Mouse (Mus musculus): ENCODE data around the gene Arhgef26. TPM values are rescaled to one million over a fixed set of nuclear protein-coding genes. Genes with fewer than 3 reads are reported as not detected.

The Arhgef26 gene
- 0.01 and 0.02 TPM in 2 replicates for polyA plus RNA-seq (2012)

- TF ChIP-seq GATA1 (IDR thresholded peaks at IDR 0.05; ENCODE audit: low read length) (no peak), TAL1 (IDR thresholded peaks at IDR 0.05; ENCODE audit: low read length) (no peak)
- H3K4me1 ChIP-seq (ENCODE audit: control insufficient read depth): no peaks in the 10 kb centered on the region; the same call in 1 of the 2 replicates
- no peaks in the 10 kb centered on the region for H3K36me3 ChIP-seq (ENCODE audit: control insufficient read depth)
- peak within 1 kb of the TSS; percentile 48 for H3K4me3 ChIP-seq (replicated peaks)
- no peaks in the 10 kb centered on the region for H3K9me3 ChIP-seq (ENCODE audit: control insufficient read depth, low read length)
- peaks cover 37% of the 10 kb centered on the region for H3K27me3 ChIP-seq (ENCODE audit: control insufficient read depth)
These were observed at the start of gene Arhgef26 for GRCm38 (mm10) chr3:62338044-62338443. Gene Arhgef26, plus strand, starts transcription at chr3:62338344.

- Histone ChIP-seq H3K27me3 (ENCODE audit: control insufficient read depth) (no peaks in the 10 kb centered on the region), H3K4me1 (ENCODE audit: control insufficient read depth) (no peaks in the 10 kb centered on the region), H3K9me3 (ENCODE audit: control insufficient read depth, low read length) (no peaks in the 10 kb centered on the region; the same call in 1 of the 2 replicates), H3K36me3 (ENCODE audit: control insufficient read depth) (no peaks in the 10 kb centered on the region), H3K4me3 (replicated peaks) (no peak overlapping the region)
- TF ChIP-seq TAL1 (IDR thresholded peaks at IDR 0.05; ENCODE audit: low read length) (no peak), GATA1 (IDR thresholded peaks at IDR 0.05; ENCODE audit: low read length) (no peak)
These were observed 27.7 kb upstream of the Arhgef26 start for GRCm38 (mm10) chr3:62310493-62310892.

- Histone ChIP-seq H3K36me3 (ENCODE audit: control insufficient read depth) (no peaks in the 10 kb centered on the region), H3K9me3 (ENCODE audit: control insufficient read depth, low read length) (no peaks in the 10 kb centered on the region; the same call in 1 of the 2 replicates), H3K4me1 (ENCODE audit: control insufficient read depth) (no peaks in the 10 kb centered on the region), H3K4me3 (replicated peaks) (no peak overlapping the region), H3K27me3 (ENCODE audit: control insufficient read depth) (no peaks in the 10 kb centered on the region)
- TF ChIP-seq TAL1 (IDR thresholded peaks at IDR 0.05; ENCODE audit: low read length): no peak
- no peak for TF ChIP-seq GATA1 (IDR thresholded peaks at IDR 0.05; ENCODE audit: low read length)
These were observed 26.9 kb upstream of the Arhgef26 start for GRCm38 (mm10) chr3:62311224-62311623.

GRCm38 (mm10) chr3:62324708-62325107 is 13.4 kb upstream of the Arhgef26 start:
- H3K36me3 ChIP-seq (ENCODE audit: control insufficient read depth): no peaks in the 10 kb centered on the region
- no peaks in the 10 kb centered on the region for H3K4me1 ChIP-seq (ENCODE audit: control insufficient read depth)
- H3K9me3 ChIP-seq (ENCODE audit: control insufficient read depth, low read length): no peaks in the 10 kb centered on the region
- H3K27me3 ChIP-seq (ENCODE audit: control insufficient read depth): no peaks in the 10 kb centered on the region
- H3K4me3 ChIP-seq (replicated peaks): no peak overlapping the region
- TF ChIP-seq GATA1 (IDR thresholded peaks at IDR 0.05; ENCODE audit: low read length) (no peak), TAL1 (IDR thresholded peaks at IDR 0.05; ENCODE audit: low read length) (no peak)

GRCm38 (mm10) chr3:62327903-62328302 is 10.2 kb upstream of the Arhgef26 start:
- H3K27me3 ChIP-seq (ENCODE audit: control insufficient read depth): no peaks in the 10 kb centered on the region
- H3K4me3 ChIP-seq (replicated peaks): no peak overlapping the region
- no peaks in the 10 kb centered on the region for H3K36me3 ChIP-seq (ENCODE audit: control insufficient read depth)
- no peaks in the 10 kb centered on the region for H3K4me1 ChIP-seq (ENCODE audit: control insufficient read depth)
- H3K9me3 ChIP-seq (ENCODE audit: control insufficient read depth, low read length): no peaks in the 10 kb centered on the region
- TF ChIP-seq TAL1 (IDR thresholded peaks at IDR 0.05; ENCODE audit: low read length) (no peak), GATA1 (IDR thresholded peaks at IDR 0.05; ENCODE audit: low read length) (no peak)

- H3K9me3 ChIP-seq (ENCODE audit: control insufficient read depth, low read length): no peaks in the 10 kb centered on the region
- no peaks in the 10 kb centered on the region for H3K36me3 ChIP-seq (ENCODE audit: control insufficient read depth)
- no peaks in the 10 kb centered on the region; the same call in 1 of the 2 replicates for H3K4me1 ChIP-seq (ENCODE audit: control insufficient read depth)
- H3K27me3 ChIP-seq (ENCODE audit: control insufficient read depth): peaks cover 37% of the 10 kb centered on the region
- TF ChIP-seq TAL1 (IDR thresholded peaks at IDR 0.05; ENCODE audit: low read length): no peak
- TF ChIP-seq GATA1 (IDR thresholded peaks at IDR 0.05; ENCODE audit: low read length): no peak
- no peak overlapping the region for H3K4me3 ChIP-seq (replicated peaks)
These were observed 313 bp downstream of the Arhgef26 start for GRCm38 (mm10) chr3:62338461-62338853.

- Histone ChIP-seq H3K36me3 (ENCODE audit: control insufficient read depth) (no peaks in the 10 kb centered on the region), H3K27me3 (ENCODE audit: control insufficient read depth) (peaks cover 37% of the 10 kb centered on the region), H3K4me1 (ENCODE audit: control insufficient read depth) (no peaks in the 10 kb centered on the region; the same call in 1 of the 2 replicates), H3K9me3 (ENCODE audit: control insufficient read depth, low read length) (no peaks in the 10 kb centered on the region), H3K4me3 (replicated peaks) (peak overlapping the region; percentile 48)
- TF ChIP-seq TAL1 (IDR thresholded peaks at IDR 0.05; ENCODE audit: low read length) (no peak), GATA1 (IDR thresholded peaks at IDR 0.05; ENCODE audit: low read length) (no peak)
These were observed 841 bp downstream of the Arhgef26 start for GRCm38 (mm10) chr3:62338854-62339515.

GRCm38 (mm10) chr3:62339516-62340051 is 1.4 kb downstream of the Arhgef26 start:
- no peaks in the 10 kb centered on the region for H3K9me3 ChIP-seq (ENCODE audit: control insufficient read depth, low read length)
- H3K4me3 ChIP-seq (replicated peaks): peak overlapping the region; percentile 48
- no peaks in the 10 kb centered on the region for H3K36me3 ChIP-seq (ENCODE audit: control insufficient read depth)
- TF ChIP-seq GATA1 (IDR thresholded peaks at IDR 0.05; ENCODE audit: low read length): no peak
- H3K27me3 ChIP-seq (ENCODE audit: control insufficient read depth): peaks cover 37% of the 10 kb centered on the region
- H3K4me1 ChIP-seq (ENCODE audit: control insufficient read depth): no peaks in the 10 kb centered on the region; the same call in 1 of the 2 replicates

- H3K4me3 ChIP-seq (replicated peaks): no peak overlapping the region
These were observed 2.1 kb downstream of the Arhgef26 start for GRCm38 (mm10) chr3:62340154-62340760.

More at GRCm38 (mm10) chr3:62340154-62340760, 2.1 kb downstream of the Arhgef26 start:
- TF ChIP-seq TAL1 (IDR thresholded peaks at IDR 0.05; ENCODE audit: low read length): no peak
- TF ChIP-seq GATA1 (IDR thresholded peaks at IDR 0.05; ENCODE audit: low read length): no peak
- H3K4me1 ChIP-seq (ENCODE audit: control insufficient read depth): no peaks in the 10 kb centered on the region; the same call in 1 of the 2 replicates
- H3K9me3 ChIP-seq (ENCODE audit: control insufficient read depth, low read length): no peaks in the 10 kb centered on the region
- peaks cover 37% of the 10 kb centered on the region for H3K27me3 ChIP-seq (ENCODE audit: control insufficient read depth)
- H3K36me3 ChIP-seq (ENCODE audit: control insufficient read depth): no peaks in the 10 kb centered on the region

All from erythroblast, embryonic 14.5 days (primary cell).